Mouse (Mus musculus): ENCODE measurements around the gene Ippk.
A peak's percentile ranks its signal among the peaks of the same experiment; 100 is the strongest.

DNA sequence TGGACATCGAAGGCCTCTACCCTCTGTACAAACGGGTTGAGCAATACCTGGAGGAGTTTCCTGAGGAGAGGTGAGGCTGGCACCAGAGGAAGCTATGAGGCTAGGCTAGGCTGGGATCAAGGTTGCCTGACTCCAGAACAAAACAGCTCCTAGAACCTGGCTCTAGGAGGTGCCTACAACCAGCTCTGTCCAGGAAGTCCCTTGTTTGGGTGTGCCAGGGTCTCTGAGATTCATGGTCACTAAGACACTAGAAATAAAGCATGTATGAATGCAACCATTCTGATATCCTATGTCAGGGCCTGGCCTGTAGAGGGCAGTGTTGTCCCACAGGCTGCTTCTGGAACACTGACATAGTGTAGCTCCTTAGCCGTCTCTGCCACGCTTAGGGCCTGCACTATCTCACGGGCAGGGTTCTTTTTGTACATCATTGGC lies 28.3 kb downstream of the Ippk start:
- TF ChIP-seq CTCF (IDR thresholded peaks at IDR 0.05; ENCODE audit: borderline replicate concordance, control insufficient read depth, extremely low read depth, insufficient read depth, low read length, poor library complexity) (peak; percentile 64; the same call in 1 of the 2 replicates), POLR2A (IDR thresholded peaks at IDR 0.05; ENCODE audit: control insufficient read depth, extremely low read depth, insufficient read depth, low read length, poor library complexity) (no peak)

Data from thymus, adult 2 months (tissue).